Mouse (Mus musculus): ENCODE measurements around the gene Mtor.
A peak's percentile ranks its signal among the peaks of the same experiment; 100 is the strongest.

Gene Mtor

GRCm38 (mm10) chr4:148487841-148488240, 39.4 kb downstream of the Mtor start:
- DNase-seq (ENCODE audit: low read depth, low spot score): no peak

GRCm38 (mm10) chr4:148490502-148490901, 42.1 kb downstream of the Mtor start:
- no peak for DNase-seq (ENCODE audit: low read depth, low spot score)

- no peak for DNase-seq (ENCODE audit: low read depth, low spot score)
Measured at GRCm38 (mm10) chr4:148491448-148491847, 43.0 kb downstream of the Mtor start.

- no peak for DNase-seq (ENCODE audit: low read depth, low spot score)
Measured at GRCm38 (mm10) chr4:148495160-148495559, 46.7 kb downstream of the Mtor start.

GRCm38 (mm10) chr4:148495874-148496689, 47.7 kb downstream of the Mtor start:
- peak; percentile 76 for DNase-seq (ENCODE audit: low read depth, low spot score)

GRCm38 (mm10) chr4:148500410-148500867, 52.0 kb downstream of the Mtor start, which contains the start of gene Angptl7:
TSS of gene Angptl7 (minus strand) at chr4:148500460.
- no peak for DNase-seq (ENCODE audit: low read depth, low spot score)

- DNase-seq (ENCODE audit: low read depth, low spot score): no peak
Measured at GRCm38 (mm10) chr4:148504497-148504959, 56.1 kb downstream of the Mtor start.

- DNase-seq (ENCODE audit: low read depth, low spot score): no peak
Measured at GRCm38 (mm10) chr4:148507585-148507984, 59.2 kb downstream of the Mtor start.

GRCm38 (mm10) chr4:148508084-148508849, 59.9 kb downstream of the Mtor start:
- no peak for DNase-seq (ENCODE audit: low read depth, low spot score)

- no peak for DNase-seq (ENCODE audit: low read depth, low spot score)
Measured at GRCm38 (mm10) chr4:148509450-148510084, 61.2 kb downstream of the Mtor start.

GRCm38 (mm10) chr4:148510691-148511090, 62.3 kb downstream of the Mtor start:
- no peak for DNase-seq (ENCODE audit: low read depth, low spot score)

- DNase-seq (ENCODE audit: low read depth, low spot score): no peak
Measured at GRCm38 (mm10) chr4:148511334-148511733, 62.9 kb downstream of the Mtor start.

GRCm38 (mm10) chr4:148513021-148513559, 64.7 kb downstream of the Mtor start:
- no peak for DNase-seq (ENCODE audit: low read depth, low spot score)

GRCm38 (mm10) chr4:148515313-148515712, 66.9 kb downstream of the Mtor start:
- peak; percentile 39 for DNase-seq (ENCODE audit: low read depth, low spot score)

GRCm38 (mm10) chr4:148517809-148518208, 69.4 kb downstream of the Mtor start:
- DNase-seq (ENCODE audit: low read depth, low spot score): no peak

- no peak for DNase-seq (ENCODE audit: low read depth, low spot score)
Measured at GRCm38 (mm10) chr4:148518235-148518795, 69.9 kb downstream of the Mtor start.

GRCm38 (mm10) chr4:148523538-148523937, 75.1 kb downstream of the Mtor start:
- DNase-seq (ENCODE audit: low read depth, low spot score): no peak

GRCm38 (mm10) chr4:148527158-148527910, 78.9 kb downstream of the Mtor start:
- no peak for DNase-seq (ENCODE audit: low read depth, low spot score)

- no peak for DNase-seq (ENCODE audit: low read depth, low spot score)
Measured at GRCm38 (mm10) chr4:148530351-148530750, 81.9 kb downstream of the Mtor start.

GRCm38 (mm10) chr4:148530778-148531177, 82.4 kb downstream of the Mtor start:
- DNase-seq (ENCODE audit: low read depth, low spot score): no peak

- no peak for DNase-seq (ENCODE audit: low read depth, low spot score)
Measured at GRCm38 (mm10) chr4:148531341-148531740, 82.9 kb downstream of the Mtor start.

Measured in ZHBTc4 (cell line).